Mouse (Mus musculus) ES-E14 (cell line): Measurements from ENCODE around the gene Pcp4l1. TPM values are rescaled to one million over a fixed set of nuclear protein-coding genes. Genes with fewer than 3 reads are reported as not detected.

Source experiments
- DNase-seq: peaks from one replicate; pipeline ENCODE4 v3.0.0-alpha.2; 2013; ENCODE audit warnings: low read depth, low spot score
- H3K27ac ChIP-seq: 2 replicates; pipeline ENCODE4 v1.5.1; 2012; ENCODE audit warnings: low read depth, mild to moderate bottlenecking, low read length, moderate library complexity, mixed read lengths; ENCODE audit not compliant: poor library complexity, insufficient read depth, severe bottlenecking
- H3K36me3 ChIP-seq: 2 replicates; pipeline ENCODE4 v1.6.1; 2012; ENCODE audit warnings: mild to moderate bottlenecking, low read length, moderate library complexity, mixed read lengths; ENCODE audit not compliant: control insufficient read depth, poor library complexity, insufficient read depth, severe bottlenecking
- H3K4me1 ChIP-seq, 2 experiments: fragments of 150-350 bp in 1 of 2; sonication (generic) in 1 of 2; 2 replicates each; pipeline ENCODE4 v1.6.1; 2012; ENCODE audit warnings: low read length in 2 of 2, mild to moderate bottlenecking in 1 of 2, mixed read lengths in 1 of 2; ENCODE audit not compliant: control insufficient read depth in 2 of 2, insufficient read depth in 2 of 2, poor library complexity in 1 of 2
- H3K4me3 ChIP-seq, 2 experiments: fragments of 150-350 bp in 1 of 2; sonication (generic) in 1 of 2; 2 replicates each; pipeline ENCODE4 v1.5.1; 2012; ENCODE audit warnings: low read length in 2 of 2, low read depth in 1 of 2, mild to moderate bottlenecking in 1 of 2, mixed read lengths in 1 of 2; ENCODE audit not compliant: insufficient read depth in 1 of 2, poor library complexity in 1 of 2, severe bottlenecking in 1 of 2
- H3K9ac ChIP-seq: 2 replicates; pipeline ENCODE4 v1.6.1; 2012; ENCODE audit warnings: low read depth, mild to moderate bottlenecking, low read length, mixed read lengths; ENCODE audit not compliant: poor library complexity, insufficient read depth, severe bottlenecking
- H3K9me3 ChIP-seq: fragments of 150-350 bp; sonication (generic); 2 replicates; pipeline ENCODE4 v1.6.1; 2012; ENCODE audit warnings: low read depth, mild to moderate bottlenecking, low read length; ENCODE audit not compliant: control insufficient read depth, insufficient read depth
- CHD2 ChIP-seq: IDR thresholded peaks from 2 replicates; pipeline ENCODE4 v1.6.1; 2014; ENCODE audit warnings: mild to moderate bottlenecking, low read depth, low read length, inconsistent platforms
- HCFC1 ChIP-seq: IDR thresholded peaks from 2 replicates; pipeline ENCODE4 v1.6.1; 2012; ENCODE audit warnings: low read length, inconsistent platforms, borderline replicate concordance; ENCODE audit not compliant: insufficient read depth
- MAFK ChIP-seq: IDR thresholded peaks from 2 replicates; pipeline ENCODE4 v1.6.1; 2014; ENCODE audit warnings: mild to moderate bottlenecking, low read depth, low read length, inconsistent platforms; ENCODE audit not compliant: insufficient read depth
- ZC3H11A ChIP-seq: IDR thresholded peaks from 2 replicates; pipeline ENCODE4 v1.6.1; 2012; ENCODE audit warnings: low read depth, mild to moderate bottlenecking, inconsistent platforms, low read length, borderline replicate concordance
- ZNF384 ChIP-seq: IDR thresholded peaks from 2 replicates; pipeline ENCODE4 v1.6.1; 2012; ENCODE audit warnings: low read depth, low read length, inconsistent platforms
- in situ Hi-C, 2 experiments: fragments of 600-800 bp; cut with MboI; formaldehyde crosslinking; loops; one replicate each; pipeline ENCODE4 v1.15.1; 2025; ENCODE audit warnings: low sequenced_read_pairs in 2 of 2, inconsistent platforms in 1 of 2; ENCODE audit not compliant: unreplicated experiment in 2 of 2
- total RNA-seq: library from RNA; depleted of rRNA; stranded (reverse); fragments of 300-350 nt; gene quantifications from 2 replicates; pipeline ENCODE4 v1.2.3, GENCODE M21; 2012

Pcp4l1 gene
- total RNA-seq, 1 experiment = 2.2 TPM

- TF ChIP-seq ZNF384 = no peak
- TF ChIP-seq HCFC1 = no peak
- no peak for TF ChIP-seq CHD2
- no peak for TF ChIP-seq MAFK
- no peak for TF ChIP-seq ZC3H11A
Measured at GRCm38 (mm10) chr1:171216241-171216955, 20.3 kb upstream of the Pcp4l1 start.

GRCm38 (mm10) chr1:171213801-171214496 lies 17.9 kb upstream of the Pcp4l1 start, which contains the start of gene Nr1i3:
TSS of gene Nr1i3 (plus strand) at chr1:171213970.
- peaks cover 0 to 4% of the 10 kb centered on the region in 2 experiments; a peak in 3 of 4 replicates for H3K4me1 ChIP-seq
- DNase-seq = no peak
- H3K27ac ChIP-seq = no peak within 1 kb of the TSS
- H3K9ac ChIP-seq = no peak within 1 kb of the TSS
- in situ Hi-C loops = no loop called here
- H3K36me3 ChIP-seq = no peaks in the 10 kb centered on the region
- no peak within 1 kb of the TSS for H3K4me3 ChIP-seq
- no peaks in the 10 kb centered on the region for H3K9me3 ChIP-seq
- TF ChIP-seq ZNF384 = no peak

More at GRCm38 (mm10) chr1:171216241-171216955, 20.3 kb upstream of the Pcp4l1 start:
- DNase-seq = no peak
- peaks cover 2 to 8% of the 10 kb centered on the region in 2 experiments; a peak in 3 of 4 replicates for H3K4me1 ChIP-seq
- H3K36me3 ChIP-seq = peaks cover 8% of the 10 kb centered on the region; the same call in 1 of the 2 replicates
- H3K27ac ChIP-seq = no peak overlapping the region
- H3K9ac ChIP-seq = no peak overlapping the region
- H3K4me3 ChIP-seq = no peak overlapping the region
- no peaks in the 10 kb centered on the region for H3K9me3 ChIP-seq
- in situ Hi-C loops = no loop called here

GRCm38 (mm10) chr1:171212854-171213253 lies 16.8 kb upstream of the Pcp4l1 start:
- H3K9ac ChIP-seq = no peak overlapping the region
- no peaks in the 10 kb centered on the region for H3K9me3 ChIP-seq
- no peaks in the 10 kb centered on the region; a peak in 1 of 4 replicates for H3K4me1 ChIP-seq
- H3K27ac ChIP-seq = no peak overlapping the region
- TF ChIP-seq CHD2 = no peak
- no peak for TF ChIP-seq HCFC1
- no peak for TF ChIP-seq MAFK
- no peak for TF ChIP-seq ZNF384
- TF ChIP-seq ZC3H11A = no peak
- DNase-seq = no peak
- no peaks in the 10 kb centered on the region for H3K36me3 ChIP-seq
- H3K4me3 ChIP-seq = no peak overlapping the region
- in situ Hi-C loops = no loop called here

- Histone ChIP-seq H3K4me1 (no peaks in the 10 kb centered on the region), H3K9me3 (no peaks in the 10 kb centered on the region), H3K4me3 (no peak overlapping the region), H3K27ac (no peak overlapping the region), H3K36me3 (no peaks in the 10 kb centered on the region), H3K9ac (no peak overlapping the region)
- no peak for TF ChIP-seq ZC3H11A
- in situ Hi-C loops = no loop called here
- DNase-seq = no peak
Measured at GRCm38 (mm10) chr1:171209409-171209808, 13.3 kb upstream of the Pcp4l1 start.
